Mouse (Mus musculus) heart, postnatal 4 days (tissue): Measurements from ENCODE around the gene E330021D16Rik. TPM values are rescaled to one million over a fixed set of nuclear protein-coding genes. Genes with fewer than 3 reads are reported as not detected.
A peak's percentile ranks its signal among the peaks of the same experiment; 100 is the strongest.
"Not testable (repeated sequence)": the region's sequence is repeated elsewhere in the genome, so short reads cannot be mapped to it uniquely, and the experiment has no call there.

Experiments
- DNase-seq: peaks from one replicate; pipeline ENCODE4 v3.0.0; 2021
- total RNA-seq, 2 experiments: library from RNA; stranded (reverse); gene quantifications; 2 replicates each; pipeline ENCODE4 v1.2.3; 2021

Gene E330021D16Rik
- not detected for total RNA-seq

DNA sequence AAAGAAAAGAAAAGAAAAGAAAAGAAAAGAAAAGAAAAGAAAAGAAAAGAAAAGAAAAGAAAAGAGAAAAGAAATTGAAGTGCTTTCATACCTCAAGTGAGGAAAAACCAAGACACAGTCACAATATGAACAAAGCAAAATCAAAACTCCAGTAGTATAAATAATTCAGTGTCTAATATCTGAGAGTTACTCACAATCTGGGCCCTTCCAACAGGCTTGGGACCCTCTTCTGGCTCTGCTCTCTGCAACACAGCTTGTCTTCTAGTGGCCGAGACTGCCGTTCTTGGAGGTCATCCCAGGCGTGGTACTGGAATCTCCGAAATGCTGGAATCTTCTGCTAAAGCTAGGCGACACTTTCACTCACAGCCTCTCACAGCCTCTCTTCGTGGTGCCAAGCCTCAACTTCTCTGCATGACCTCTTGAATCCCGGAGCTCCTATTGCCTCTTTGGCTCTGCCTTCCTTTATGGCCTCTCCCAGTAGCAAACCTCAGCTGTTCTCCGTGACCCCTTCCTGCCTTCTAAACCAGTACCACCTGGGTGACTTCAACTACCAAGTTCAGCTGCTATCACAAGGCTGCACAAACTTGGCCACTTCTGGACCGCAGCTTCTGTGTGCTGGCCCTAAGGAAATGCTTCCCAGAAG, at the start of gene E330021D16Rik:
Gene E330021D16Rik, minus strand, starts transcription at position 437 of the 643 bp plus-strand sequence.
- no peak for DNase-seq

- no peak for DNase-seq
These were observed 49.7 kb upstream of the E330021D16Rik start for GRCm38 (mm10) chr6:136465021-136465420.

DNA sequence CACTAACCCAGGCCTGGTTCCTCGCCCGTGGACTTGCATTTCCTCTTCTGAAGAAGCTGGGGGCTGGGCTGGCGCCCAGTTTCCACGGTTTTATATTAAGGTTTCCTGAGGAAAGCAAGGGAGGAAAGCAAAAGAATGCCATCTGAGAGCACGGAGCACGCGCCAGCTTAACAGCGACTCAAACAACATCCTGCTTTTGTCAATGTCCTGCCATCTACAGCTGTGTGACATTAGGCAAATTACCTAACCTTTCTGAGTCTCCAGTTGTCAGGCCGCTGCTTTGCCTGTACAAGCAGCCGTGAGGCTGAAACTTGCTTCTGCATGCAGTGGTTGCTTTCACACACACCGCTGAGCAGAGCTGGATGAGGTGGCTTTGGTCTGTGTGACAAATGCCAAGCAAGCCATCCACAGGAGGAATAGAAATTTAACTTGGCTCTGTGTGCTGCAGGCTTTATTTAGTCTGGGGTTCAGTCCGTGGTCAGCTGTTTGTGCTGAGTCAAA, 48.8 kb upstream of the E330021D16Rik start:
- peak; percentile 39 for DNase-seq

- DNase-seq, result no peak
These were observed 48.1 kb upstream of the E330021D16Rik start for GRCm38 (mm10) chr6:136463491-136463890.

DNA sequence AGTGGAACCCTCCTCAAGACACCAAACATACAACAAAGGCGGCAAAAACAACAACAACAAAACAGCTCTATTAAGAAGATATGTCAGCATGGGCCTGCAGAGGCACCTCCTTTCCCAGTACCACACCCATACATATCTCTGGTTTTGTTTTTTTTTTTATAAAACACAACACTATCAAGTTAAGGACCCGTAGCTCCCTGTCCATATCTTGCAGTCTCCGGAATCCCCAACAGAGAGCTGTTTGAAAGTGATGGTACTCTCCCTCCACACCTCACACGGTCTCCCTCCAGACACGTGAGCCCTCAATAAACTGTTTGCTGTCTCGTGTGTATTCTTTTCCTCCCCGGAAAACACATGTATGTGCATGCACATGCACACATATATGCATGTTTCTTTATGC, 43.8 kb upstream of the E330021D16Rik start:
- DNase-seq, result no peak

- DNase-seq, result no peak
These were observed 40.9 kb upstream of the E330021D16Rik start for GRCm38 (mm10) chr6:136456302-136456701.

DNA sequence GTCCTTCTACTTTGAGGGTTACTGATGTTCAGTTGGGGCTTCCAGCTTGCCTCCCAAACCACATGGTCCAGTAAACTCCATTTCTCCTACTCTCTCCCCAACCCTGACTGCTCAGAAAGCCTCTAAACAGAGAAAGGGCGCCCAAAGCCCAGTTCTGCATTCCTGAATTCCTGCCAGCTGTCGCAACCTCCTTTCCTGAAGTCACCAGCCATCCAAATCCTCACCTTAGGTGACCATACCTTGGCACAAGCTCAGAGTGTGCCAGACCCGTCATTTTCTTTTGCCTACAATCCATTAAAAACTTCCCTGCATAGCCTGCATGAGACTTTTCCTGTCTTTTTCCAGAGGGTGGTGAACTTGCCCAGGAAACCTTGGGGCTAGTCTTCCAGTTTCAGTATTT, 40.3 kb upstream of the E330021D16Rik start:
- peak; percentile 25 for DNase-seq

GRCm38 (mm10) chr6:136452623-136453022, 37.3 kb upstream of the E330021D16Rik start:
- DNase-seq, result no peak

DNA sequence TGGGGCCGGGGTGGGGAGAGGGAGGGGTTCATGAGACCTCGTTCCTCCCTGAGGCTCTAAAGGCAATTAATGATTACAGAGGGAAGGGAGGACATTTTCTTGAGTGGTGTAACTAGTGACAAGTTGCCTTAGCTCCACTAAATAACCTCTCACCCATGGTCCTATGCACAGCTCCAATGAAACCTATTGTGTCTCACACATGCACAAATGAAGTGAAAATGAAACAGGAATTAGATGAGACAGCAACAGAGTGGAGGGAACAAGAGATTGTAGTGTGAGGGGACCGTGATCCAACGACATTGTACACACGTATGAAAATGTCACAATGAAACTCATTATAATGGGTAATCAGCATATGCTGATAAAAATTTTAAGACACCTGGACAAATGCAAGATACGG, 35.5 kb upstream of the E330021D16Rik start:
- no peak for DNase-seq

- DNase-seq, result no peak
These were observed 34.6 kb upstream of the E330021D16Rik start for GRCm38 (mm10) chr6:136449930-136450329.

DNA sequence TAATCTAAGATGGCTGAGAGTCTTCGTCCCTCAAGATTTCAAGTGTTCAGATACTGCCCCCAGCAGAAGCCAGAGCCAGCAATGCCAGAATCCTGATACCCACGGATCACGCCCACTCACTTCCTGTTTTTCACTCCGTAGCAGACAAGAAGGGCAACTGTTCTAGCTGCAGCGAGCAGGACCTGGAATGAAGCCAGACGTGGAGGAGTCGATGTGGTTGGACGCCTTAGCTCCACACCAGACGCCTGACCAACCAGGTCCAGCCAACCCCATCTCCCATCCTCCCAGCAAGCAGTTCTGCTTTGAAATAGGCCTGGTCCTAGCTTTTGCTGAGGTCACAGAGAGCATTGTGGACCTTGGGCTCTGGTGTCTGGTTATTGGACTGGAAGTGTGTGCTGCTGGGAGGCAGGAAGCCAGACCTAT, 33.9 kb upstream of the E330021D16Rik start:
- peak; percentile 63 for DNase-seq

DNA sequence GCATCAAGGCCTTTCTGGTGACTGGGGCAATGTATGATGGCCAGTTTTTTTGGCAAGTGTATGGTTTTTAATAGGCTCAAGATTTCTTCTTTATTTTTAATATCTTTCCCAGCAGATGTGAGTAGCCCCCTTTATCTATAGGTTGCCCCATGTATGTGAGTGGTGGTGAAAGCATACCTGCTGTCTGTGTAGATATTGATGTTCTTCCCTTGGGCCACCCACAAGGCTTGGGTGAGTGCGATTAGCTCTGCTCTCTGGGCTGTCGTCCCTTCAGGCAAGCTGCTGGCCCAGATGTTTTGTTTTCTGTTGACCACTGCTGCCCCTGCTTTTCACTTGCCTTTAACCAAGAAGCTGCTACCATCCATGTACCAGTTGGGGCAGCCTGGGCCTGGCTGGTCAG, 23.8 kb upstream of the E330021D16Rik start:
- DNase-seq, result not testable (repeated sequence)

- not testable (repeated sequence) for DNase-seq
These were observed 20.8 kb upstream of the E330021D16Rik start for GRCm38 (mm10) chr6:136436151-136436550.

- no peak for DNase-seq
These were observed 18.2 kb upstream of the E330021D16Rik start for GRCm38 (mm10) chr6:136433573-136433972.

- no peak for DNase-seq
These were observed 16.5 kb upstream of the E330021D16Rik start for GRCm38 (mm10) chr6:136431896-136432248.

DNA sequence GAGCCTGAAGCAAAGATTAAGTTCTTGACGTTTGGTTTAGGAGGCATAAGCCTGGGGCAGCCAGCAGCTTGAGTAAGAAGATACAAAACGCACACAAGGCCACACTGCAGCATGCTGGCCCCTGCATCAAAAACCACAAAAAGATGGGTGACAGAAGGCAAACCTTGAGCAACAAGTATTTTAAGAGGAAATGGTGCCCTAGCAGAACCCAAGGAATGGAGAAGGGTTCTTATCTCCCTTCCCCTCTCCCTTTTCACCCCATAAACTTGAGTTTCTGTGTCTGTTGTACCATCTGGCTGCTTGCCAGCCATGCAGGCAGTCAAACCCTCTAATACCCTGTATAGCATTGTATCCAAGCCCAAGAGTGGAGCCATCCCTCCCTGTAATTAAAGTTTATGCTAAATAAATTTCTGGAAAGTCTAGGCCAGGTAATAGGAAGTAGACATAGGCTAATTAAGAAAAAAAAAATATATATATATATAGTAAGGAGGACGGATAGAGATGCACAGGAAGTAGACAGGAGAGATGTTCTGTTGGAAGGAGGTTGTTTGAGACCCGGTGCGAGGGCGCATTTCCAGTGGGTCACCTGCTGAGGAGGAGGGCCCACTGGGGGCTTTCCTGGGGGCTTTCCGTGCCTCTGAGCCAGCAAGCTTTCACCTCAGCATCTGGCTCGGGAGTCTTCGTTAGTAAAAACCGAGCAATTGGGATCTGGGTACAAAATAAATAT, 16.0 kb upstream of the E330021D16Rik start:
- no peak for DNase-seq

- no peak for DNase-seq
These were observed 14.1 kb upstream of the E330021D16Rik start for GRCm38 (mm10) chr6:136429441-136429840.

DNA sequence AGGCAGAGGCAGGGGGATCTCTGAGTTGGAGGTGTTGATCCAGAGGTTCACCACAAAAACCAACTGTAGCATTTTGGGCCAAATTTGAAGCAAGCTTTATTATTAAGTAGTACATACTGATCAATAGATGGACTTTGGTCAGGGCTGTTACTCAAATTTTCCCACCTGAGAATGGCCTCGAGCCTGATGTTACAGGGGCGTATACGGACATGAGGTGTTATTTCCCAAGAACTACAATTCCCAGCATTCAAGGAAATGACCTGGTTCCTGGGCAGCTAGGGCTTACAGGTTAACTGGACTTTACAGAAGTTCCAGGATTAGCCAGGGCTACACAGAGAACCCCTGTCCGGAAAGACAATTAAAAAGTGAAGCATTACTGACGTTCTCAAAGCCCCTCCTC, 13.0 kb upstream of the E330021D16Rik start:
- DNase-seq, result no peak

DNA sequence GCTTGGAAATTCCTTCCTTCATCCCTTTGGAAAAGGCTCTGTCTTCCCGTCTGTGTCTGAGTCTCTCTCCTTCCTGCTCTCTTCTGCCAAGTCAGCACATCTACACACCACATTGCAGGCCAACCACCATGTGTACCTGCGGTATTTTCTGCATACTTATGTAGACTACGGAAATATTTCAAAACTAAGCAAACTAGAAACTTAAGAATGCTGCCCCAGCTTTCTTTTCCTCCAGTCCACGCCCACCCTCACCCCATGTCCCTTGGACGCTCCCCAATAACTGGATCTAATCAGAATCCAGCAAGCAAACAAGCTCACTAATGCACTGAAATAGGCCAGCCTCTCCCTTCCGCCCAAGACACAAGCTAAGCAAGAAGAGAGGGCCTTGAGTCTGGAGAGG, 11.9 kb upstream of the E330021D16Rik start:
- no peak for DNase-seq

- DNase-seq, result no peak
These were observed 10.6 kb upstream of the E330021D16Rik start for GRCm38 (mm10) chr6:136425956-136426355.

- no peak for DNase-seq
These were observed 8.8 kb upstream of the E330021D16Rik start for GRCm38 (mm10) chr6:136424166-136424565.

- no peak for DNase-seq
These were observed 7.8 kb upstream of the E330021D16Rik start for GRCm38 (mm10) chr6:136423201-136423600.

GRCm38 (mm10) chr6:136422084-136422853, 6.9 kb upstream of the E330021D16Rik start:
- DNase-seq, result peak; percentile 68
